8 mouse cellular contexts compared by ENCODE assay signal in genomic region chr10:81574081-81575056, GRCm38 (mm10). TPM values are rescaled to one million over a fixed set of nuclear protein-coding genes. Genes with fewer than 3 reads are reported as not detected.
DNase-seq lines count a peak whose midpoint lies in the region; ATAC-seq and TF ChIP-seq lines count a peak whose summit lies in the region.

Gene Tle2, plus strand, starts transcription at chr10:81574561.

- DNase-seq in gastrocnemius, adult 2 months, result no peak
- no peak for DNase-seq in gastrocnemius, postnatal 14 days
- DNase-seq in urinary bladder, adult 2 months (ENCODE audit: low spot score), result no peak
- no peak for DNase-seq in urinary bladder, postnatal 25 days (ENCODE audit: low spot score)
- DNase-seq in urinary bladder, postnatal 36 days (ENCODE audit: low spot score in 2 of 2), result no peak

- peak within 1 kb of the TSS; percentile 87 for H3K4me3 ChIP-seq in gastrocnemius, adult 2 months
- H3K4me3 ChIP-seq in heart, embryonic 16.5 days (ENCODE audit: low read length), result peak within 1 kb of the TSS; percentile 75
- peak within 1 kb of the TSS; percentile 62 for H3K4me3 ChIP-seq in limb, embryonic 12.5 days (replicated peaks)
- H3K4me3 ChIP-seq in stomach, embryonic 16.5 days (replicated peaks; ENCODE audit: low read length), result peak within 1 kb of the TSS; percentile 64

- WGBS in heart, embryonic 16.5 days, result 22% methylated on average over 10 of the region's 10 CpGs
- WGBS in limb, embryonic 12.5 days, result 18% methylated on average over 10 of the region's 10 CpGs
- WGBS in stomach, embryonic 16.5 days, result 20% methylated on average over 10 of the region's 10 CpGs

- no peaks in the 10 kb centered on the region for H3K9me3 ChIP-seq in heart, embryonic 16.5 days (replicated peaks; ENCODE audit: control insufficient read depth, low read length)
- no peaks in the 10 kb centered on the region; the same call in 1 of the 2 replicates for H3K9me3 ChIP-seq in limb, embryonic 12.5 days
- H3K9me3 ChIP-seq in stomach, embryonic 16.5 days (replicated peaks; ENCODE audit: control insufficient read depth, low read length), result no peaks in the 10 kb centered on the region

- H3K4me1 ChIP-seq in heart, embryonic 16.5 days (ENCODE audit: control insufficient read depth, insufficient read depth, low read length), result peaks cover 31% of the 10 kb centered on the region
- H3K4me1 ChIP-seq in limb, embryonic 12.5 days (replicated peaks), result peaks cover 63% of the 10 kb centered on the region
- peaks cover 45% of the 10 kb centered on the region for H3K4me1 ChIP-seq in stomach, embryonic 16.5 days (ENCODE audit: control insufficient read depth, insufficient read depth, low read length)

- H3K4me2 ChIP-seq in heart, embryonic 16.5 days (ENCODE audit: low read depth, low read length), result peak within 1 kb of the TSS; percentile 81
- peak within 1 kb of the TSS; percentile 75 for H3K4me2 ChIP-seq in limb, embryonic 12.5 days
- peak within 1 kb of the TSS; percentile 75 for H3K4me2 ChIP-seq in stomach, embryonic 16.5 days (ENCODE audit: low read depth, low read length)

- peak within 1 kb of the TSS; percentile 88 for H3K27ac ChIP-seq in gastrocnemius, adult 2 months
- 0 out of 2 replicates have a peak within 1 kb of the TSS, but pooled peaks have one; percentile 20 for H3K27ac ChIP-seq in heart, embryonic 16.5 days (ENCODE audit: low read length)
- peak within 1 kb of the TSS; percentile 67 for H3K27ac ChIP-seq in limb, embryonic 12.5 days
- H3K27ac ChIP-seq in stomach, embryonic 16.5 days (ENCODE audit: low read length), result peak within 1 kb of the TSS; percentile 52; the same call in 1 of the 2 replicates

- intact Hi-C loops in gastrocnemius, adult 2 months (cut with DNase I), result loop anchor here (2.0 kb wide), 1 partner anchor 24 kb away; no protein-coding TSS in a partner anchor
- intact Hi-C loops in gastrocnemius, postnatal 14 days (cut with DNase I; ENCODE audit: low total_unique reads), result no loop called here

- peak within 1 kb of the TSS; percentile 86 for H3K9ac ChIP-seq in heart, embryonic 16.5 days (ENCODE audit: low read length)
- H3K9ac ChIP-seq in limb, embryonic 12.5 days (replicated peaks), result peak within 1 kb of the TSS; percentile 82
- H3K9ac ChIP-seq in stomach, embryonic 16.5 days (ENCODE audit: low read length), result peak within 1 kb of the TSS; percentile 76

- no peak for ATAC-seq in heart, embryonic 16.5 days (replicated peaks; ENCODE audit: extremely low read depth, insufficient read depth, low FRiP score)
- no peak for ATAC-seq in limb, embryonic 12.5 days (ENCODE audit: insufficient number of reproducible peaks, insufficient read depth, low FRiP score, low TSS enrichment, low read depth)
- ATAC-seq in stomach, embryonic 16.5 days (ENCODE audit: insufficient read depth, low FRiP score), result no peak

- no peaks in the 10 kb centered on the region for H3K27me3 ChIP-seq in heart, embryonic 16.5 days (ENCODE audit: control insufficient read depth, insufficient read depth, low read length)
- peaks cover 56% of the 10 kb centered on the region for H3K27me3 ChIP-seq in limb, embryonic 12.5 days
- H3K27me3 ChIP-seq in stomach, embryonic 16.5 days (ENCODE audit: control insufficient read depth, insufficient read depth, low read length), result no peaks in the 10 kb centered on the region

- no peaks in the 10 kb centered on the region for H3K36me3 ChIP-seq in heart, embryonic 16.5 days (ENCODE audit: control insufficient read depth, insufficient read depth)
- 0 out of 2 replicates have a peak, but pooled peaks cover 6% of the 10 kb centered on the region for H3K36me3 ChIP-seq in limb, embryonic 12.5 days
- H3K36me3 ChIP-seq in stomach, embryonic 16.5 days (ENCODE audit: control insufficient read depth, insufficient read depth, low read length), result no peaks in the 10 kb centered on the region

- peak; percentile 21; the same call in 1 of the 2 replicates for TF ChIP-seq CTCF in gastrocnemius, adult 2 months (IDR thresholded peaks at IDR 0.05)

RNA-seq across cellular contexts. Expression of gene Tle2, which starts in this region (rescaled TPM):
- total RNA-seq in gastrocnemius, adult 2 months (2021), result 1 to 10 TPM; 5.6 to 7.3 TPM
- 1 to 10 TPM; 4.3 to 4.4 TPM for total RNA-seq in gastrocnemius, postnatal 14 days (2021)
- polyA plus RNA-seq in urinary bladder, adult 2 months (2012; rRNA removed), result 67.4 and 93.4 TPM in 2 replicates
- 19.5 and 24.5 TPM in 2 replicates for polyA plus RNA-seq in heart, embryonic 16.5 days (2015; fragmentation: Nextera tagmentation; extraction: Ambion mirVana)
- 39.4 and 45.6 TPM in 2 replicates for polyA plus RNA-seq in limb, embryonic 12.5 days (2016; fragmentation: Nextera tagmentation; extraction: Ambion mirVana)
- 20.6 and 23.6 TPM in 2 replicates for polyA plus RNA-seq in stomach, embryonic 16.5 days (2015; fragmentation: Nextera tagmentation; extraction: Ambion mirVana)

Comparison
In these comparisons a context has a peak if more than half of its experiments do, and no peak if none do; other contexts are left out.
1. H3K27ac ChIP-seq: peak in every context shown above with its lines; median percentile 88 in gastrocnemius, adult 2 months; 67 in limb, embryonic 12.5 days; 52 in stomach, embryonic 16.5 days; 20 in heart, embryonic 16.5 days.